Mouse (Mus musculus): Measurements from ENCODE around the gene Pitpnc1. TPM values are rescaled to one million over a fixed set of nuclear protein-coding genes. Genes with fewer than 3 reads are reported as not detected.
A peak's percentile ranks its signal among the peaks of the same experiment; 100 is the strongest.

Pitpnc1 gene
- polyA plus RNA-seq, 1 experiment from 2014 or later, result 19.6 TPM

DNA sequence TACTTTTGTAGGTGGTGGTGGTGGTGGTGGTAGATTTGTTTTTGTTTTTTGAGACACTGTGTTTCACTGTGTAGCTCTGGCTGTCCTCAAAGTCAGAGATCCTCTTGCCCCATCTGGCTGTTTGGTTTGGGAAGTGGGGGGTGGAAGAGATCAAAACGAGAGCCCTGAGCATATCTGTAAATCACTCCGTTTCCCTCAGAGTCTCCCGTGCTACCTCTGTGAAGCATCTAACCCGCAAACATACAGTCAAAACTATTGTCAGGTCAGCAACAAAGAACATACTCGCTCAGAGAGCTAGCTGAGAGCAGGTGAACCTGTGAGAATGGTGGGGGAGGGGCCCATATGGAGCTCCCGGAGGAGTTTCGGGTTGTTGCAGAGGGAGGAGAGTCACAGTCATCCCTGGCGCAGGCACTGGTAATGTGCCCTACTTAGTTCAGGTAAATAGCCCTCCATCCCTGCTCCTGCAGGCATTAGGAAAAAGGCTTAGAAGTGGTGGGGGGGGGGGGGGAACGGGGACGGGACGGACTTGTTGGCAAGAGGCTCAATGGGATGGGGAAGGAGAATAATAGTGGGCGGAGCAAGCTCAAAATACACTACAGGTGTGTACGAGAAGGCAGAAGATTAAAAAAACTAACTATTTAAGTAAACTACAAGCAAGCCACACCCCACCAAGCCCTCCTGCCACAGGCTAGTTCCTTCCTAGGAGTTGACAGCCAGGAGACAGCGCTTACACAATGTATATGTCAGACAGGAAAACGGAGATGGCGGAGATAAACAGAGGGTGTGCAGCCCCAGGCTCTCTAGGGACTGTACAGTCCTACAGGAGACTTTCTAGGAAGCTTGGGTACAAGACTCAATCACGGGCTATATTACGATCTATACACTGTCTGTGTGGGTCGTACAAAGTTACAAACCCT is 15.7 kb downstream of the Pitpnc1 start:
- peak overlapping the region; percentile 36; the same call in 1 of the 2 replicates for H3K4me2 ChIP-seq (ENCODE audit: low read length)
- H3K9ac ChIP-seq (ENCODE audit: low read depth, low read length), result no peak overlapping the region
- DNase-seq (ENCODE audit: low spot score) (no peak), ATAC-seq (replicated peaks; ENCODE audit: low FRiP score, low read depth) (peak; percentile 41; the same call in 1 of the 2 replicates)
- TF ChIP-seq CTCF (IDR thresholded peaks at IDR 0.05; ENCODE audit: low read depth), result no peak
- no peaks in the 10 kb centered on the region for H3K9me3 ChIP-seq (replicated peaks; ENCODE audit: low read length)
- H3K27ac ChIP-seq, result 0 out of 2 replicates have a peak overlapping the region, but pooled peaks have one; percentile 25
- peaks cover 9% of the 10 kb centered on the region for H3K4me1 ChIP-seq (replicated peaks; ENCODE audit: insufficient read depth, low read length)
- H3K4me3 ChIP-seq (replicated peaks; ENCODE audit: low read depth, low read length), result no peak overlapping the region
- no peaks in the 10 kb centered on the region for H3K27me3 ChIP-seq (ENCODE audit: insufficient read depth, low read length)
- H3K36me3 ChIP-seq (ENCODE audit: insufficient read depth, low read length), result no peaks in the 10 kb centered on the region
- 31% methylated on average over 16 of the region's 19 CpGs for WGBS

DNA sequence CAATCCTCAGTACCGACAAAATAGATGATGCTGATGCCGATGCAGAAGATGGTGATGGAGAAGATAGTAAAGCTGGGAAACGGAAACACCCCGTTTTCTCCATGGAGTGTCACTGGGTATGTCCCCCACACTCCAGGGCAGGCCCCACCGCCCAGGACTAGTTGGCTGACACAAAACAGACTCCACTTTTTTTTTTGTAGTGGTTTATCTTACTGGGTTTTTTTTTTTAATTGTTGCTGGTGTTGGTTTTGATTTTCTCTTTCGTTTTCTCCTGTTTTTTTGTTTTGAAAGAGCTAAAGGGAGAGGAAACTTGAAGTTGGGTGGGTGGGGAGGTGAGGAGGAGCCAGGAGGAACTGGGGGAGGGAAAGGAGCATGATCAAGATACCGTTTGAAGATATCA is 18.4 kb downstream of the Pitpnc1 start:
- no peak overlapping the region for H3K4me3 ChIP-seq (replicated peaks; ENCODE audit: low read depth, low read length)
- no peak overlapping the region for H3K4me2 ChIP-seq (ENCODE audit: low read length)
- ATAC-seq (replicated peaks; ENCODE audit: low FRiP score, low read depth), result no peak
- H3K36me3 ChIP-seq (ENCODE audit: insufficient read depth, low read length), result no peaks in the 10 kb centered on the region
- TF ChIP-seq CTCF (IDR thresholded peaks at IDR 0.05; ENCODE audit: low read depth), result no peak
- no peak overlapping the region for H3K27ac ChIP-seq
- 86% methylated on average over 7 of the region's 7 CpGs for WGBS
- H3K4me1 ChIP-seq (replicated peaks; ENCODE audit: insufficient read depth, low read length), result peaks cover 21% of the 10 kb centered on the region
- DNase-seq (ENCODE audit: low spot score), result no peak
- no peaks in the 10 kb centered on the region for H3K27me3 ChIP-seq (ENCODE audit: insufficient read depth, low read length)
- no peaks in the 10 kb centered on the region for H3K9me3 ChIP-seq (replicated peaks; ENCODE audit: low read length)
- no peak overlapping the region for H3K9ac ChIP-seq (ENCODE audit: low read depth, low read length)

DNA sequence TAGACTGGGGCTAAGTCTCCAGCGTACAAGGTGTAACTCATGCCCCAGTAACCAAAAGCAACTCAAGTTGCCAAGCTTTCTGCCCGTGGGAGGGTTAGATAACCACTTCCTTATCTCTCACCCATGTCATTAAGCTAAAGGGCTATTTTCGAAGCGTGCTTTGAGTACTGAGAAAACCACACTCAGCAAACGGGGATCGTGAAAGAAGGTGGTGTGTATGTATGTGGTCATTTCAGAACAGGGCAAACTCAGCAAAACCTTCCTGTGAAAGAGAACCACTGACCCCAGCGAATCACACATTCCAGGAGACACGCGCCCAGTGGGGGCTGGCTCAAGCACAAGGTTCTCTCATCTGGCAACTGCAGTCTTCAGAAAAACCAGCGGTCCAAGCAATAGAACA is 19.4 kb downstream of the Pitpnc1 start:
- no peak overlapping the region for H3K4me3 ChIP-seq (replicated peaks; ENCODE audit: low read depth, low read length)
- H3K4me2 ChIP-seq (ENCODE audit: low read length), result no peak overlapping the region
- DNase-seq (ENCODE audit: low spot score) (peak; percentile 51), ATAC-seq (replicated peaks; ENCODE audit: low FRiP score, low read depth) (peak; percentile 76)
- TF ChIP-seq CTCF (IDR thresholded peaks at IDR 0.05; ENCODE audit: low read depth), result 0 out of 2 replicates have a peak, but pooled peaks have one; percentile 6
- H3K27ac ChIP-seq, result peak overlapping the region; percentile 67; the same call in 1 of the 2 replicates
- 42% methylated on average over 10 of the region's 10 CpGs for WGBS
- no peaks in the 10 kb centered on the region for H3K36me3 ChIP-seq (ENCODE audit: insufficient read depth, low read length)
- no peaks in the 10 kb centered on the region for H3K27me3 ChIP-seq (ENCODE audit: insufficient read depth, low read length)
- peaks cover 26% of the 10 kb centered on the region for H3K4me1 ChIP-seq (replicated peaks; ENCODE audit: insufficient read depth, low read length)
- no peak overlapping the region for H3K9ac ChIP-seq (ENCODE audit: low read depth, low read length)
- no peaks in the 10 kb centered on the region for H3K9me3 ChIP-seq (replicated peaks; ENCODE audit: low read length)

DNA sequence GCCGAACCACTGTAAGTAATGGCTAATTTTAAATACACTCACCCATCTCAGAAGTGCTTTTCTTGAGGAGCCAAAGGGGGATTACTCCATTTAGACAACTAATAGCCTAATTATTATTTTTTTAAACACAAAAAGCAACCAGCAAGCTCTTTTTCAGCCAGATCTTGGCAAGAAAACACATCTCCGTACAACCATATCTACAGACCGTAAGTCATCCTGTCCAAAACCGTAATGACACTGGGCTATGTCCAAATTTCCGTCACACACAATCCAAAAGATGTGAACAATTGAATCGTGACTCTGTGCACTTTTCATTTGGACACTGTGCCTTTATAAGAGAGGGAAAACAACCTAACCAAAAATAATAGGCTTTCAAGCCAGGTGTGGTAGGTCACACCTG is 20.4 kb downstream of the Pitpnc1 start:
- no peak for TF ChIP-seq CTCF (IDR thresholded peaks at IDR 0.05; ENCODE audit: low read depth)
- ATAC-seq (replicated peaks; ENCODE audit: low FRiP score, low read depth), result no peak
- Histone ChIP-seq H3K4me2 (ENCODE audit: low read length) (no peak overlapping the region), H3K9ac (ENCODE audit: low read depth, low read length) (no peak overlapping the region), H3K4me1 (replicated peaks; ENCODE audit: insufficient read depth, low read length) (peaks cover 26% of the 10 kb centered on the region), H3K9me3 (replicated peaks; ENCODE audit: low read length) (no peaks in the 10 kb centered on the region), H3K27me3 (ENCODE audit: insufficient read depth, low read length) (no peaks in the 10 kb centered on the region), H3K4me3 (replicated peaks; ENCODE audit: low read depth, low read length) (no peak overlapping the region), H3K36me3 (ENCODE audit: insufficient read depth, low read length) (no peaks in the 10 kb centered on the region), H3K27ac (no peak overlapping the region)
- peak; percentile 68 for DNase-seq (ENCODE audit: low spot score)
- WGBS, result 50% methylated on average over 6 of the region's 6 CpGs

DNA sequence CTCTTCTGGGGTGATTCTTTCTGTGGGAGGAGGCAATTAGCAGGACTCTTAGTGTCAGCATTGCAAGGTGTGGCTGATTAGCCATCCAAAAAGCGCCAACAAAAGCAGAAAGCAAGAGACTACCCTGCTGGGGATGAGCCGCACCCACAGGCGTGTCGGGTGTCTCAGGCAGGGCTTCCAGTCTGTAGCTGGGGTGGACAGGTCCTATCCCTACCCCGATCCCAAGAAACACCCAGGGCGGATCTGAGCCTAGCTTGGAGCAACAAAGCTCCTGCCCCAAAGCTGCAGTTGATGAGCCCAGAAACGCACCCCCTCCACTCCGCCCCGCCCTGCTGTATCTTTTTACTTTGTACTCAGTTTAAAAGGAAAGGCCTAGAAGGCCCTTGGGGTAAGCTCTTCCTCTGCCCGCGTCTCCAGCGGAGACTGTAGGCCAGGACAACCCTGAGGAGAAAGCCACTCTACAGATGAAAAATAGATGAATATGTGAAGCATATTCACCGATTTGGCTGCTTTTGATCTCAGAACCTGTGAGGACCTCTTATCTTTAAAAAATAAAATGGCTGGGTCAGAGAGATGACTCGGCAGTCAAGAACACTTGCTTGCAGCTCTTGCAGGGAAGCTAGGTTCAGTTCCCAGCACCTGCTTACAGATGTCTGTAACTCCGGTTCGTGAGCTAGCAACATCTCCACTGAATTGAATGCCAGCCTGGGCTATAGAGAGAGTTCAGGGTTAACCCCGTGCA is 21.2 kb downstream of the Pitpnc1 start:
- Histone ChIP-seq H3K4me2 (ENCODE audit: low read length) (no peak overlapping the region), H3K27me3 (ENCODE audit: insufficient read depth, low read length) (no peaks in the 10 kb centered on the region), H3K9me3 (replicated peaks; ENCODE audit: low read length) (no peaks in the 10 kb centered on the region), H3K4me3 (replicated peaks; ENCODE audit: low read depth, low read length) (no peak overlapping the region), H3K4me1 (replicated peaks; ENCODE audit: insufficient read depth, low read length) (peaks cover 26% of the 10 kb centered on the region), H3K9ac (ENCODE audit: low read depth, low read length) (no peak overlapping the region), H3K27ac (no peak overlapping the region), H3K36me3 (ENCODE audit: insufficient read depth, low read length) (no peaks in the 10 kb centered on the region)
- DNase-seq (ENCODE audit: low spot score) (no peak), ATAC-seq (replicated peaks; ENCODE audit: low FRiP score, low read depth) (no peak)
- no peak for TF ChIP-seq CTCF (IDR thresholded peaks at IDR 0.05; ENCODE audit: low read depth)
- WGBS, result 61% methylated on average over 17 of the region's 17 CpGs

DNA sequence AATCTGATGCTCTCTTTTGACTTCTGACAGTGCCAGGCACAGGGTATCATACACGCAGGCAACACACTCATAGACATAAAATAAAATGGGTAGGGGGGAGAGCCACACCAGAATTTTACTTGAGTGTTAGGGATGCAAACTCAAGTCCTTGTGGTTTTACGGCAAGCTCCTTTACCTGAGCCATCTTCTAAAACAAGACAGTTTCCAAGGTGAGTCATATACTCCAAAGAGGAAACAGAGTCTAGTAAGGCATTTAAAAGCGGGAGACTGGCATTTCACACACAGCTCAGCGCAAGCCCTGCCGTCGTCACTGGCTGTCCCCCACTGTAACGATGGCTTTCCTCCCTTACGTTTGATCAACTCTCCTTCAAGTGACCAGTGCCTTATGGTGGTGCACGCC is 22.6 kb downstream of the Pitpnc1 start:
- H3K9me3 ChIP-seq (replicated peaks; ENCODE audit: low read length), result no peaks in the 10 kb centered on the region
- H3K36me3 ChIP-seq (ENCODE audit: insufficient read depth, low read length), result no peaks in the 10 kb centered on the region
- no peak overlapping the region for H3K27ac ChIP-seq
- peaks cover 33% of the 10 kb centered on the region for H3K4me1 ChIP-seq (replicated peaks; ENCODE audit: insufficient read depth, low read length)
- H3K4me3 ChIP-seq (replicated peaks; ENCODE audit: low read depth, low read length), result no peak overlapping the region
- DNase-seq (ENCODE audit: low spot score) (no peak), ATAC-seq (replicated peaks; ENCODE audit: low FRiP score, low read depth) (no peak)
- 82% methylated on average over 9 of the region's 9 CpGs for WGBS
- no peak for TF ChIP-seq CTCF (IDR thresholded peaks at IDR 0.05; ENCODE audit: low read depth)
- no peak overlapping the region for H3K9ac ChIP-seq (ENCODE audit: low read depth, low read length)
- H3K27me3 ChIP-seq (ENCODE audit: insufficient read depth, low read length), result no peaks in the 10 kb centered on the region
- H3K4me2 ChIP-seq (ENCODE audit: low read length), result no peak overlapping the region
